Mouse (Mus musculus): ENCODE results near the gene Zbtb16. TPM values are rescaled to one million over a fixed set of nuclear protein-coding genes. Genes with fewer than 3 reads are reported as not detected.

The Zbtb16 gene
- total RNA-seq, 2 experiments from 2014 or later: 32.2 to 47.0 TPM

DNA sequence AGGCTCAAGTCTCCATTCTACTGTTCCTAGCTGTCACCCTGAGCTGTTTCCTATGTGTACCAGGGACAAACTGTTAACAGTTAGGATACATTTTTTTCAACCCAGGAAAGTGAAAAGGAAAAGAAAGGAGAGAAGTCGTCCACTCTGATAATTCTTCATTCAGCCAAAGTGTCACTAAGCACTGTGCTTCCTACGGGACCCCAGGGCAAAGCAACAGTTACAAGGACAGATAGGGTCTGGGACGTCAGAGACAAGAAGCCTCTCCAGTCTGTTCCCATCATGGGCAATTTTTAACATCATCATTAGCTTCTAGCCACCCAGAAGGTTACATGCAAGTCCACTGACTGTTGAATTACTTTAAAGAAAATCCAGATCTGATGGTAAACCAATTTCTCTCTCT lies 111.3 kb downstream of the Zbtb16 start:
- intact Hi-C loops (cut with DNase I): no loop called here
- DNase-seq (ENCODE audit: extremely low spot score in 1 of 2, low spot score in 2 of 2): no peak

DNA sequence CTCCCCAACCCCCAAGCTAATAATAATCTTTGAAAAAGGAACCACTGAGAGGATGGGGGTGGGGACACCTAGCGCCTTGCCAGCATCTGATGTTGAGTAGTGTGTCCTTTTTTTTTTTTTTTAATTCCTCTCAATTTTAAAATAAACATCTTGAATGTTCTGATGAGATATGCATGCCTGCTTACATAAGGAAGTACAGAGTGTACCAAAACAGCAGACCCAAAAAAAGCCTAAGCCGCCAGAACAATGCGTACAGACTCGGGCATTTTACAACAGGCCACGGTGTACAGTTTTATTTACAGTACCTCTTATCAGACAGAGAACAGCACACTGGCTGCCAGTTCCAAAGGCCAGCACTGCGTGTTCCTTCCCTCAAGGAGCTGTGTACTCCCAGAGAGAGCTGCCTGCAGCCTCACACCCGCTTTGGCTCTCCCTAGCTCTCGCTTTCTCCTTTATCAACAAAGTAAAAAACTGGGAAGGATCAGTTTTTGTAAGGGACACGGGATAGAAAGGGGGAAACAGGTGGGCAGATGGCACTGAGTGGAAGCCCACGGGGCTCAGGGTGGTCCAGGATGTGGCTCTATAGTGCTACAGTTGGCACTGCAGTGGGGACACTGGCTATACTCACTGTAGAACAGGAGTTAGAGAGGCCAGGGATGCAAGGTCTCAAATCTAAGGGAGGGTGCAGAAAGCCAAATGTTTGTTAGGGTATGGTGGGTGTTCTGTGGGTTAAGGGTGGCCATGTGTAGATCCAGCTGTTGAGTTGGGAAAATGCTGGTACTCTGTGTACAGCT lies 112.3 kb downstream of the Zbtb16 start:
- peak; percentile 49 to 70 for DNase-seq (ENCODE audit: extremely low spot score in 1 of 2, low spot score in 2 of 2)
- intact Hi-C loops (cut with DNase I): no loop called here

DNA sequence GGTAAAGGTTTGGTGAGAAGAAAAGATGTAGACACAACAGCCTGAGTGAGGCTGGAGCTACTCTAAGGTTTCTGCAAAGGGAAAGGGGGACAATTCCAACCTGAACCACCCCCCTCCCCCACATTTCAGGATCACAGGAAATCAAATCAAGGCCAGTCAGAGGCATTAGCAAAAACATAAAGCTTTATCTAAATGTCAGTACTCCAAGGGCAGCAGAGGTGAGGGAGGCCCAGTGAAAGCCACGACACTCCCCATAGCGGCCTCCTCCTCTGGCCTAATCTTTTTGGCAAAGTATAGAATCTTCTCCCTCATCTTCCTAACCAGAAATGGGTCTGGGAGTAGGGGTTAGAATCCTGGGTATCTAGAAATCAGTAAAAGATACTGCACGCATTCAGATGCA lies 113.0 kb downstream of the Zbtb16 start:
- intact Hi-C loops (cut with DNase I): no loop called here
- no peak for DNase-seq (ENCODE audit: extremely low spot score in 1 of 2, low spot score in 2 of 2)

DNA sequence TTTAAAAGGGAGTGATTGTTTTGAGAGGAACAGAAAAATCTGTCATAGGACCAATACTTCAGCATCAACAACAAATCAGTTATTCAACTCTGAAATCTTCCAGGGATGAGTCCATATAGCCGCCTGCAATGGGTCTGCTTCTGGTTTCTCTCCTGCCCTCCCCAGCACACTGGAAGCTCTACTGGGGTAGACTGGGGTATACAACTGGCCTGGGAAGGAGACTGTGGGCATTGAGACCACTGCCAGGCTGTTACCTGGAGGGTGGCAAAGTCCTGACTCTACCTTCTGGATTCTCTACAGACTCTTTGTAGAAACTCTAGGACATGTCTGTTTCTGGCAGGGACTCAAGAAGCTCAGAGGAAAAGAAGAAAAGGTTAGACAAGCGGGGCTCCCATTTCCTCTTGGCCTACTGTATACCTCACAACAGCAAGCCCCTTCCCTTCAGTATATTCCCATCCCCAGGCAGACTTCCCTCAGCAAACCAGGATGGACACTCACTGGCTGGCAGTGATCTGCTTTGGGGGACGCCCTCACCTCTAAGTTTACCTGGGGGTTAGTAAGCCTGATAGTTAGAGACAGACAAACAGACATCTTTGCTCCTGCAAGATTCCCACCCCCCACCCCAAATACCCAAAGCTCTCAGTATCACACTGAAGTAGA lies 113.6 kb downstream of the Zbtb16 start:
- DNase-seq (ENCODE audit: extremely low spot score in 1 of 2, low spot score in 2 of 2): no peak
- intact Hi-C loops (cut with DNase I): no loop called here

DNA sequence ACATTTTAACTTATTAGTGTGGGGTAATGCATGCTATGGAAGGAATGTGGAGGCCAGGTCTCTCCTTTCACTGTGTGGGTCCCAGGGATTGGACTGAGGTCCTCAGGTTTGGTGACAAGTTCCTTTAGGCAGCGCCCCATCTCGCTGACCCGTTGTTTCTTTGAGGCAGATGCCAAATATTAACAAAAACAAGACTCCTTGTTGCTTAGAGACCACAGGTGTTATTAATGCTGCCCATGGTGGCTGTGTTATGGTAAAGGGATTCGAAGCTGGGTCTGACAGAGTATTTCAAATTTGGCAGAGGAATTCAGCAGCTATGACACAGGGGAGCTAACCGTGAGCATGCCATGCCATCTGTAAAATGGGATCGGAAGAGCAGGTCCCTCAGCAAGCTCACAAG lies 114.4 kb downstream of the Zbtb16 start:
- intact Hi-C loops (cut with DNase I): no loop called here
- DNase-seq (ENCODE audit: extremely low spot score in 1 of 2, low spot score in 2 of 2): no peak

DNA sequence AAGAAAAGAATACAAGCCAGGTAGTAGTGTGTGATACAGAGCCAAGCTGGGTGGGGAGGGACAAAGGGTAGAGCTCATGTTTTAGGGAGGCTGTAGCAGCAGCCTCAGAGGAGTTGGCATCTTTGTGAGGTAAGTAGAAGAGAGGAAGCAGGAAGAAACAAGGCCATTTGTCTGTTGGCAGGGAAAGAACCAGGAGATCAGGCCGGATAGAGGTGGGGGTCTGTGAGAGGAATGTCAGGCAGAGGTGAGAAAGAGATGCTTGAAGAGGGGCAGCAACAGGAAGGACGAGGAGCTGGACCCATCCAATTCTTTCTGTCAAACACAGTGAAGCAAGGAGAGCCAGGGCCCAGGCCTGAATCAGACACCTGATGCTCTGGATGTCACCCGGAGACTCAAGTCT lies 114.8 kb downstream of the Zbtb16 start:
- intact Hi-C loops (cut with DNase I): no loop called here
- no peak for DNase-seq (ENCODE audit: extremely low spot score in 1 of 2, low spot score in 2 of 2)

DNA sequence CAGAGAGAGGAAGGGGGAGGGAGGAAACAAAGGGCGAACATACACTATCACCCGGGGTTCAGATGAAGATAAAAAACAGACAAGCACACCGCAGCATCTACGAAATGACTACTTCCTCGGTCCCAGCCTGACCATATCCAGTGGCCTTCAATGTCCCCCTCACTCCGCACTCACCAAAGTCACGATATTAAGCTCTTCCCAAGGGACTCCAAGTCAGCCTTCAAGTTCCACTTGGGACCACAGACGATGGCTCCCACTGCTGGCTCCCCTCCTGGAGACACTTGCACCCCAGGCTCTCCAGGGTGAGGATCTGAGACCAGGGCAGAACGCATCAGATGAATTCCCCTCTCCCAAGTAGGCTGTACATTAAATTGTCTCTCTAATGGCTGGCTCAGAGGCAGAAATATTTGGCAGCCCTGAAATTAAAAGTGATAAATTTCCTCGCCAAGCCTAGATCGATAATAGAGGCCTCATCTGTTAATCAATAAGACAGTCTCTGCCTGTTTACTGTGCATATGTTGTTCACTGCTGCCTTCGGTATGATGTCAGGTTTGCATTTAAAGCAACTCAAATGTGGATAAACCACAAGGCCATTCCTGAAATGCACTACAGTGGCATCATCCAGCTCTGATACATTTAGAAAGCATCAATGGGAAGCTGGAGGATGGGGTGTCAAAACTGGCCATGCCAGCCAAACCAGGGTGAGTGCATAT lies 115.6 kb downstream of the Zbtb16 start:
- DNase-seq (ENCODE audit: extremely low spot score in 1 of 2, low spot score in 2 of 2): no peak
- intact Hi-C loops (cut with DNase I): no loop called here

DNA sequence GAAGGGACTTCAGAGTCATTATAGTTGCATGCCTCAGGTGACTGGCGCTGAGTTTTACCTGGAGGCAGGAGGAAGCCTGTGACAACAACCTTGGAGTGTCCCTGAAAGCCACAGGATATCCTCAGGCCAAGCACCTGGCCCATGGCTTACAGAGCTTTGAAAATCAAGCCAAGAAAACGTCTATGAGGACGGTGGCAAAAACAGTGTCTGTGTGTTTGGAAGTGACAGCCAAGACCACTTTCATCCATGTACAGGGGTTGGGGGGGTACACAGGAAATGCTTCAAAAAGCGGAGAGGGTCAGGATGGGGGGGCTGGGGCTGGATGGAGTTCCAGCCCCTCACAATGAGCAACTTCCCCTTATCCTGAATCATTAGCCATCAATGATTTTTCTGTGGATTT lies 116.4 kb downstream of the Zbtb16 start:
- intact Hi-C loops (cut with DNase I): no loop called here
- DNase-seq (ENCODE audit: extremely low spot score in 1 of 2, low spot score in 2 of 2): no peak

DNA sequence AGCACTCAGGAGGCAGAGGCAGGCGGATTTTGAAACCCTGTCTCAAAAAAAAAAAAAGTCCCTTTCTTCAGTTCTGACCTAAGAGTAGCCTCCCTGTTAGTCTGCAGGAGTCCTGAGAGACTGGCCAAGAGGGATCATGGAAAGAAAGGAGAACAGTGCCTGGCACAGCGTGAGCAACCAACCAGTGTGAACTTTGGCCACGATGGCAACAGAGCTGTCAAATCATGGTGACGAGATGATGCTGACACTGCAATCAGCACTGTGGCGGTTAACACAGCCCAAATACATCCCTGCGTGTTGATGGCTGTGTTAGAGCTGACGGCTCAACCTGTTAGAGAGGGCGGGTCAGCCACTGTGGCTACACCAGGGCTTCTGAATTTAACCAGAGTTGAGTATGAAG lies 119.5 kb downstream of the Zbtb16 start:
- intact Hi-C loops (cut with DNase I): no loop called here
- no peak for DNase-seq (ENCODE audit: extremely low spot score in 1 of 2, low spot score in 2 of 2)

DNA sequence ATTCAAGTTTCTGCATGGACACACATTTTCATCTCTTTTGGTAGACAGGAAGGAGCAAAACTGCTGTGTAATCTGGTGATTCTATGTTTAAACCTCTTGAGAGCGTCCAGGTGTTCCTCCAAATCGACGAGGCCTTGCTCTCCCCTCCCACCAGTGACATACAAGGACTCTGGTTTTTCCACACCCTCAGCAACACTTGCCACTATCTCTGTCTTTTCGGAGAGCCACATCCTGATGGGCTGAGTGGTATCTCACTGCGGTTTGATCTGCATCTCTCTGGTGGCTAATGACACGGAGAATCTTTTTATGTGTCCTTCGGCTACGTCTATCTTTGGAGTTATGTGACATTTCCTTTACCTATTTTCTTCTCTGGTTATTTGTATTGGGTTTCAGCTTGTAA lies 121.0 kb downstream of the Zbtb16 start:
- intact Hi-C loops (cut with DNase I): no loop called here
- DNase-seq (ENCODE audit: extremely low spot score in 1 of 2, low spot score in 2 of 2): no peak

DNA sequence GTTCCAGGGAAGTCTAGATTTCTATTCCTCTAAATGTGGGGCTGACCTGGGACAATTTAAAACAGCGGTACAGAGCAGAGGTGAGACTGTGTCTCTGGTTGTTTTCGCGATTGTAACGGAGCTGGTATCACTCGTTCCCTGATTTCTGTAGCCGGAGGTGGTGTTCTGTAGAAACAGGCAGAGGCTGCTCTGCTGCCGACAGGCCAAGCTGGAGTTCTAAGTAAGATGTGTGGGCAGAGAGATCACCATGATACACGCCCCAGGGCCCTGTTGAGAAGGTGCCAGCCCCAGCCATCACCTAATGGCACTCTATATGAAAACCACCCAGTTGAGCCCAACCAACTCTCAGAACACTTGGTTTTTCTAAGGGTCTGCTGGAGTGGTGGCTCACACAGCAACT lies 122.2 kb downstream of the Zbtb16 start:
- intact Hi-C loops (cut with DNase I): no loop called here
- no peak for DNase-seq (ENCODE audit: extremely low spot score in 1 of 2, low spot score in 2 of 2)

DNA sequence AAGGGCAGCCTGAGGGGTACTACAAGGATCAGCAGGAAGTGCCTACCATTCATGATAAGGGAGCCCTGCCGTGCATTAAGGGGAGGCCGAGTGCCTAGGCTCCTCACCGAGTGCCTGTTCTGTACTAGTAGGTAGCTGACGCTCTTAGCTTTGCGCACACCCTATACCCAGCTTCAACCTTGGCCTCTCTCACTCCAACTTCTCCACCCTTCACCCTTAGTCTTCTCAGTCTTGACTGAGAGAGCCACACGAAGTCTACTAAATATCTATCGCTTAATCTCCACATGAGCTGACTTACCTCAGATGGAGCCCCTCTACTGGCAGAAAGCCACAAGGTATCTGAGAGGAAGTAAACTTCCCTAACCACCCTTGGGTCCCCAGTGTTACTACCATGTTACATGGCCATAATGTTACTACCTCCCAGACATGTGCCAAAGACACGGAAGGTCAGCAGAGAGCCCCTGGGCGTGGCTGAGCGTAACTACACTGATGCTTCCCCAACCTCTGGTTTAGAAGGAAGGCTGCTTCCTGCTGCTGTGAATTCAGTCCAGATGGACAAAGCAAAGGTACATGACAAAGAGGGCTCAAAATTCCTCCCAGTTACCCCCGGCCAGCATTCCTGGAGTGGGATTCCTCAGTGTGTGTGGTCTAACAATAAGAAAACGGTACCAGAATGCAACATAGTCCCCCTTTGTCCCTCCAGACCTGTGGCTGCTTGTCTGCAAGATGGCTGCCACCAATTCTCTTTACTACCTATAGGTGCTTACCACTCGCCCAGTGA lies 122.8 kb downstream of the Zbtb16 start:
- intact Hi-C loops (cut with DNase I): no loop called here

DNA sequence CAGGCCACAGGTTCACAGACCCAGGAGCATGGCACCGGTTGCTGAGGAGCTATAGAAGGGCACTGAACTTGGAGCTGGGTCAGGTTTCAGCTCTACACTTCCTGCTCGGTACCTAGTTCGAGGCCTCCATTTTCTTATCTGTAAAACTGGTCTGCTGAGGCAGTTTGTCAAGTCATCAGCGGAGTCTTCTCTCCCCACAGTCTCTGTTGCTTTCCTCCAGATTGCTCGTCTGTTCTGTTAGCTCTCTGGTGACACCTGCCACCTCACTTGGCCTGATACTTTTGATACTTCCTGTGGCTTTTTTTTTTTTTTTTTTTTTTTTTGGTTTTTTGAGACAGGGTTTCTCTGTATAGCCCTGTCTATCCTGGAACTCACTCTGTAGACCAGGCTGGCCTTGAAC lies 124.2 kb downstream of the Zbtb16 start:
- intact Hi-C loops (cut with DNase I): no loop called here
- no peak for DNase-seq (ENCODE audit: extremely low spot score in 1 of 2, low spot score in 2 of 2)

More for the DNA sequence above, 122.8 kb downstream of the Zbtb16 start:
- DNase-seq (ENCODE audit: extremely low spot score in 1 of 2, low spot score in 2 of 2): no peak

DNA sequence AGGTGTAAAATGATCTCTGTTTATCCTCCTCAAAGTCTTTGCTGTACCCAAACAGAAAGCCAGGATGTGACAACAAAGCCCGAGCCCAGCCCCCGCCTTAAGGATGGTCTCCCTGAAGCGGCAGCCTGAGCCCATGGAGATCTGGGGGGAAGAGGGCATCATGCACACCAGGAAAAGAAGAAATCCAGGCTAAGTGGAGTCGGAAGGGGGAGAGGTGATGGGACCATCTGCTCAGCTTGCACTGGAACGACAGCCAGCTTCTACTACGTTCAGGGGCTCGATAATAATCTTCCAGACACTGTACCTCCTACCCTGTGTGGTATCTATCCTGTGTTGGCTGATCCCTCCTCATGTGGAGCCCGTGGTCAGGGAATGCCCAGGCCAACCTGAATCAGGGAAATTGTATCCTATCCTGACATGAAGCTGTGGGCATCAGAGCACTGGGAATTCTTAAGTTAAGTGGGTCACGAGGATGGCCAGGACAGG lies 124.7 kb downstream of the Zbtb16 start:
- no peak for DNase-seq (ENCODE audit: extremely low spot score in 1 of 2, low spot score in 2 of 2)

DNA sequence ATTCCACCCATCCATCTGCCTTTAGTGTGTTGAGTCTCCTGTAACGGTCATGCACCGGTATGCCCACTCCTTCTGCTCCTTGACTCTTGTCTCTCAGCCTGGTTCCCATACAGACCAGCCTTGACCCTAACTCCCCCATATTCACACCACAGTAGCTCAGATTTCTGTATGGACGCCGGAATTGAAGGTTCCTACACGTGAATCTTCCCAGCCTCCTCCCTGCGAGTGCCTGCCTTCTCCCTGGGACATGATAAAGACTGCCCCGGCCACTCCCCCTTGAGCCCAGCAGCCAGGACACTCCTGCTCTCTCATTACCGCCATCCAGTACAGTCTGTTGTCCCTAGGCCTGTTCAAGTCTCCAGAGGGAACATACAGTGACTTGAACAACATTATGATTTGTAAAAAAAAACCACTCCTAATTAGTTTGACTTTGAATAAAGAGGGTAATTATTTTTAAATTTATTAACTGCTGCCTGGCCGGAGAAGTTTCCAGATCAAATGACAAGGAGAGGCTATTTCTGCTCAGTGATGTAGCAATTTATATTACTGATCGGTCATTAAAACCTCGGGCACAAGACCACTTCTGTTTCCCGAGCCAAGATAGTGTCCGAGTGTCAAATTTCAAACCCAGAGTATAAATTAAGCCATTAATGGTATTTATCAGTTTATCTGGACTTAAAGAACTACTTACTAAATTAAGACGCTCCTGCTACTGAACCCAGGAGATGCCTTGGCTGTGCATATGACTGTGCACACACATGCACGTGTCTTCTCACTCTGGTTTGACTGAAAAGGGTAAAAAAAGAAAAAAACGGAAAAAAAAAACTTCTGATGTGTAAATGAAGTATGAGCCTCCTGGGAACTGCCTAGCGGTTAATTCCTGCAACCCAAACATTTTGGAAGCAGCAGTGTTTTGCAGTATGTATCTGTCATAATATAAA lies 125.4 kb downstream of the Zbtb16 start:
- intact Hi-C loops (cut with DNase I): no loop called here
- no peak for DNase-seq (ENCODE audit: extremely low spot score in 1 of 2, low spot score in 2 of 2)

More for the DNA sequence above, 124.7 kb downstream of the Zbtb16 start:
- intact Hi-C loops (cut with DNase I): no loop called here

DNA sequence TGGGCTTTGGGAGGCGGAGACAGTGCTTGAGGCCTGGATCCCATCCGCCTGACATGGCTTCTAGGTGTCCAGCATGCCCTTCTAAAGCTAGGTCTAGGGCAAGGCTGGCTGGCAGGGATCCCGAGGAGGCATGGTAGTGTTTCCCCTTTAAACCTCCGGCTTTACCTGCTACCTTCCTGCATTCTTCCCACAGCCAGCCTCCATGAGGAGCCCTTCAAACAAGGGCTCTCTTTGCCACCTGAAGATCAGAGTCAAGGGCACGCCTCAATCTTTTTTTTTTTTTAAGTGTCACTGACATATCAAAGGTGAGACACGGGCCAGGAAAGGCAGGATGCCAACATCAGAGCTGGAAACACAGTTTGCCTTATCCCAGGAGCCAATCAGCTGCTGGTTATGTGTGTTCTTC lies 128.2 kb downstream of the Zbtb16 start:
- DNase-seq (ENCODE audit: extremely low spot score in 1 of 2, low spot score in 2 of 2): no peak
- intact Hi-C loops (cut with DNase I): no loop called here

DNA sequence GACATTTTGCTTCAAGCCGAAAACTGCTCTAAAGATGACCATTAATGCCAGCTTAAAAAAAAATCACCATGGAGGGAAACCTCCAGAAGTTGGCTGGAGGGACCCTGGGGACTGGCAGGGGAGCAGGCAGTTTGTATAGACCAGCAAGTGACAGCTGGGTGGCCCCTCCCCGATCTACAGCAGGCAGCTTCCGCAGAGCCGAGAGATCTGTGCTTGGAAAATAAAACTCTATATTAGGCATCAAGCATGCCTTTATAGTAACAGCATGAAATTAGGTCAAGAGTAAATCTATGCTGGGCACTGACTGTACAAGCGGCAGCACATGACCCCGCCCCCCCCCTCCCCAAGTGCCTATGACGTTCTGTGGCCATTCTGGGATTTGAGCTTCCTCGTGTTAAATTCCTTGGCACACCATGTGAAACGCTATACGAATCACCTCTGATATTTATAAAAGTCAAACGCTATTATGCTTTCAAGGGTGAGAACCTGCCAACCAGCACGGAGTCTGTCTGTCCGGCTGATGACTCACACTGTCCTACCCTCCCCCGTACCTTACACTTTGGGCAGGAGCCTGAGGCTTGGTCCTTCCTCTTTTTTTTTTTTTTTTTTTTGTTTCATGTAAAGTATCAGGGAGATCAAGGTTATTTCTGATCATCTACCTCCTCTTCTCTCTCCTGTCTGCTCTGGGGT lies 128.7 kb downstream of the Zbtb16 start:
- DNase-seq (ENCODE audit: extremely low spot score in 1 of 2, low spot score in 2 of 2): no peak
- intact Hi-C loops (cut with DNase I): no loop called here

DNA sequence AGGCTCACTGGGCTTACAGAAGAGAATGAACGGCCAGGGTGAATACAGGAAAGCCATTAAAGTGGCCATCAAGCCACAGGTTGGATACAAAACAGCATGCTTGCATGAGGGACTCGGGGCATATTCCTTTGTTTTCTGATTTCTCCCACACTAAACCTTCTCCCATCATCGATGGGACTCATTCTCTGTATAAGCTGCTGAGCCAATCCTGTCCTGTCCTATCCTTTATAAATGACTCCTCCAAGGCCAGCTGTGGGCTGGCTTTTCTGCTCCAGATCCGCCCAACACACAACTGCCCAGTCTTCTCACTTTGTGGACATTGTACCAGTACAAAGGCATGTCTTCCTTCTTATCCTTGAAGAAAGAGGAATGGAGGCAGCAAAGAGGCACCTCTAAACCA lies 134.7 kb downstream of the Zbtb16 start:
- intact Hi-C loops (cut with DNase I): no loop called here
- DNase-seq (ENCODE audit: extremely low spot score in 1 of 2, low spot score in 2 of 2): no peak
